Mouse (Mus musculus): Measurements from ENCODE around the gene Fbxw8. TPM values are rescaled to one million over a fixed set of nuclear protein-coding genes. Genes with fewer than 3 reads are reported as not detected.

The Fbxw8 gene
- total RNA-seq, 2 experiments from 2014 or later, result 34.7 to 36.6 TPM

GRCm38 (mm10) chr5:118058858-118059257 is 96.4 kb downstream of the Fbxw8 start:
- DNase-seq (ENCODE audit: low spot score in 2 of 2), result no peak
- intact Hi-C loops (cut with DNase I), result no loop called here

- no peak for DNase-seq (ENCODE audit: low spot score in 2 of 2)
- intact Hi-C loops (cut with DNase I), result no loop called here
Observed at GRCm38 (mm10) chr5:118057508-118058111, 97.7 kb downstream of the Fbxw8 start.

GRCm38 (mm10) chr5:118053205-118053604 is 102.1 kb downstream of the Fbxw8 start:
- DNase-seq (ENCODE audit: low spot score in 2 of 2), result no peak
- intact Hi-C loops (cut with DNase I), result no loop called here

- DNase-seq (ENCODE audit: low spot score in 2 of 2), result no peak
Observed at GRCm38 (mm10) chr5:118051981-118052662, 103.1 kb downstream of the Fbxw8 start.

GRCm38 (mm10) chr5:118050743-118051142 is 104.5 kb downstream of the Fbxw8 start:
- intact Hi-C loops (cut with DNase I), result no loop called here
- DNase-seq (ENCODE audit: low spot score in 2 of 2), result no peak

More at GRCm38 (mm10) chr5:118051981-118052662, 103.1 kb downstream of the Fbxw8 start:
- intact Hi-C loops (cut with DNase I), result no loop called here

- intact Hi-C loops (cut with DNase I), result no loop called here
- DNase-seq (ENCODE audit: low spot score in 2 of 2), result no peak
Observed at GRCm38 (mm10) chr5:118048928-118049327, 106.3 kb downstream of the Fbxw8 start.

GRCm38 (mm10) chr5:118048412-118048811 is 106.9 kb downstream of the Fbxw8 start:
- intact Hi-C loops (cut with DNase I), result no loop called here
- no peak for DNase-seq (ENCODE audit: low spot score in 2 of 2)

- intact Hi-C loops (cut with DNase I), result no loop called here
- DNase-seq (ENCODE audit: low spot score in 2 of 2), result no peak
Observed at GRCm38 (mm10) chr5:118047091-118047757, 108.0 kb downstream of the Fbxw8 start.

- intact Hi-C loops (cut with DNase I), result no loop called here
Observed at GRCm38 (mm10) chr5:118045385-118045784, 109.9 kb downstream of the Fbxw8 start.

GRCm38 (mm10) chr5:118044907-118045306 is 110.4 kb downstream of the Fbxw8 start:
- peak in 1 of 2 experiments; percentile 65 for DNase-seq (ENCODE audit: low spot score in 2 of 2)
- intact Hi-C loops (cut with DNase I), result no loop called here

More at GRCm38 (mm10) chr5:118045385-118045784, 109.9 kb downstream of the Fbxw8 start:
- no peak for DNase-seq (ENCODE audit: low spot score in 2 of 2)

GRCm38 (mm10) chr5:118043761-118044160 is 111.5 kb downstream of the Fbxw8 start:
- intact Hi-C loops (cut with DNase I), result no loop called here
- DNase-seq (ENCODE audit: low spot score in 2 of 2), result no peak

- intact Hi-C loops (cut with DNase I), result no loop called here
- no peak for DNase-seq (ENCODE audit: low spot score in 2 of 2)
Observed at GRCm38 (mm10) chr5:118042599-118042998, 112.7 kb downstream of the Fbxw8 start.

GRCm38 (mm10) chr5:118039241-118039668 is 116.0 kb downstream of the Fbxw8 start:
- DNase-seq (ENCODE audit: low spot score in 2 of 2), result no peak
- intact Hi-C loops (cut with DNase I), result no loop called here

GRCm38 (mm10) chr5:118037798-118038484 is 117.3 kb downstream of the Fbxw8 start:
- intact Hi-C loops (cut with DNase I), result no loop called here
- DNase-seq (ENCODE audit: low spot score in 2 of 2), result no peak

GRCm38 (mm10) chr5:118036888-118037797 is 118.1 kb downstream of the Fbxw8 start:
- DNase-seq (ENCODE audit: low spot score in 2 of 2), result peak; percentile 53 to 68

GRCm38 (mm10) chr5:118035786-118036185 is 119.5 kb downstream of the Fbxw8 start:
- no peak for DNase-seq (ENCODE audit: low spot score in 2 of 2)
- intact Hi-C loops (cut with DNase I), result no loop called here

More at GRCm38 (mm10) chr5:118036888-118037797, 118.1 kb downstream of the Fbxw8 start:
- intact Hi-C loops (cut with DNase I), result no loop called here

GRCm38 (mm10) chr5:118034632-118035031 is 120.6 kb downstream of the Fbxw8 start:
- no peak for DNase-seq (ENCODE audit: low spot score in 2 of 2)
- intact Hi-C loops (cut with DNase I), result no loop called here

GRCm38 (mm10) chr5:118033740-118034139 is 121.5 kb downstream of the Fbxw8 start:
- DNase-seq (ENCODE audit: low spot score in 2 of 2), result no peak
- intact Hi-C loops (cut with DNase I), result no loop called here

- no peak for DNase-seq (ENCODE audit: low spot score in 2 of 2)
- intact Hi-C loops (cut with DNase I), result no loop called here
Observed at GRCm38 (mm10) chr5:118033328-118033727, 121.9 kb downstream of the Fbxw8 start.

Data from left cerebral cortex, postnatal 14 days (tissue).